Mouse (Mus musculus): ENCODE measurements at regions not wholly inside any gene's neighbourhood (a gene's known extent, or its start where the extent isn't known, plus 50 kb on each side); places are given as distances from the start of the nearest gene placed in this dataset. TPM values are rescaled to one million over a fixed set of nuclear protein-coding genes. Genes with fewer than 3 reads are reported as not detected.

DNA sequence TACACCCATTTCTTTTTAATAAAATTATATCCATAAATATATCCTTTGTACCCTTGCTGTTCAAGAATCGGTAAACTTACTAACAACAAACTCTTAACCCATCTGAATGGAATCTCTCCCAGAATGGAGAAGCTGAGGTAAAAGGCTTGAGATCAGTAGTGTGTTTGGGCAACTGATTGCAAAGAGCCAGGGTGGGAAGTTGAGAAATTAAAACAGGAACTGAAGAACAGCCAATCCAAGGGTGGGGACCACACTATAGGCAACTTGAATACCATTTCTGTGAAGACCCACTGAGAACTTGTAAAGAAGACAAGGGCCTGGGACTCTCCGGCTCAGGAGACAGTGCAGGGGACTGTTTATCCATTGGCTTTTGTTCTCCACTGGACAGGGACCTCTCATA, 72.2 kb upstream of the Mocs2 start:
- H3K4me1 ChIP-seq (replicated peaks; ENCODE audit: control insufficient read depth, insufficient read depth, low read length): no peaks in the 10 kb centered on the region
- ATAC-seq (replicated peaks; ENCODE audit: low FRiP score, low TSS enrichment, low read depth) (no peak), DNase-seq (ENCODE audit: low spot score) (no peak)
- 91% methylated on average over 2 of the region's 2 CpGs for WGBS
- H3K36me3 ChIP-seq (ENCODE audit: control insufficient read depth, insufficient read depth, low read length): no peaks in the 10 kb centered on the region
- H3K9me3 ChIP-seq (ENCODE audit: control insufficient read depth, low read length): no peaks in the 10 kb centered on the region
- H3K27ac ChIP-seq (ENCODE audit: low read depth): no peak overlapping the region
- no peak overlapping the region for H3K9ac ChIP-seq (ENCODE audit: low read length)
- no peak overlapping the region for H3K4me3 ChIP-seq (ENCODE audit: low read depth, low read length)
- no peaks in the 10 kb centered on the region for H3K27me3 ChIP-seq (replicated peaks; ENCODE audit: control insufficient read depth, insufficient read depth, low read length)
- H3K4me2 ChIP-seq (ENCODE audit: low read length): no peak overlapping the region

GRCm38 (mm10) chr13:114757459-114757858, 60.6 kb upstream of the Mocs2 start:
- ATAC-seq (replicated peaks; ENCODE audit: low FRiP score, low TSS enrichment, low read depth) (no peak), DNase-seq (ENCODE audit: low spot score) (no peak)
- no peak overlapping the region for H3K4me3 ChIP-seq (ENCODE audit: low read depth, low read length)

DNA sequence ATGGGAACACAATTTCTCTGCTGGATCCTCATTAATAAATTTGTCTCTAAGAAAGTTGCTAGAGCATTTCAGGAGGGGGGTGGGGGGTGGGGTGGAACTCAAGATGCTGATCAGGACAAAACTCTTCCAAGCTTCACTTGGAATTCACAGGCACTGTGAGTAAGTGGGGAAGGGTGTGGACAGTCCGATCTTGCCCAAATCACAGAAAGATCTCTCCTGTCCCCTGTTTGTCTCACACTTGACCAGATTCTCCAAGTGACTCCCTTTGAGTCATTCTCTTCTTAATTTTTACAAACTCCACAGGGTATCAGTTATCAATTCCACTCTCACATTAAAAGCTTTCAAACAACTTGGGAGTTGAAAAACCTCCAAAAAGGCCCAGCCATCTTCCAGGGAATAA, 58.1 kb upstream of the Mocs2 start:
- Histone ChIP-seq H3K27me3 (replicated peaks; ENCODE audit: control insufficient read depth, insufficient read depth, low read length) (no peaks in the 10 kb centered on the region), H3K9ac (ENCODE audit: low read length) (no peak overlapping the region), H3K4me2 (ENCODE audit: low read length) (no peak overlapping the region), H3K4me3 (ENCODE audit: low read depth, low read length) (no peak overlapping the region), H3K4me1 (replicated peaks; ENCODE audit: control insufficient read depth, insufficient read depth, low read length) (no peaks in the 10 kb centered on the region), H3K27ac (ENCODE audit: low read depth) (no peak overlapping the region), H3K9me3 (ENCODE audit: control insufficient read depth, low read length) (no peaks in the 10 kb centered on the region), H3K36me3 (ENCODE audit: control insufficient read depth, insufficient read depth, low read length) (no peaks in the 10 kb centered on the region)
- no peak for DNase-seq (ENCODE audit: low spot score)
- ATAC-seq (replicated peaks; ENCODE audit: low FRiP score, low TSS enrichment, low read depth): no peak
- 80% methylated on average over 1 of the region's 1 CpGs for WGBS

More at GRCm38 (mm10) chr13:114757459-114757858, 60.6 kb upstream of the Mocs2 start:
- Histone ChIP-seq H3K36me3 (ENCODE audit: control insufficient read depth, insufficient read depth, low read length) (no peaks in the 10 kb centered on the region), H3K4me1 (replicated peaks; ENCODE audit: control insufficient read depth, insufficient read depth, low read length) (no peaks in the 10 kb centered on the region), H3K4me2 (ENCODE audit: low read length) (no peak overlapping the region), H3K27me3 (replicated peaks; ENCODE audit: control insufficient read depth, insufficient read depth, low read length) (no peaks in the 10 kb centered on the region), H3K9me3 (ENCODE audit: control insufficient read depth, low read length) (no peaks in the 10 kb centered on the region), H3K27ac (ENCODE audit: low read depth) (no peak overlapping the region), H3K9ac (ENCODE audit: low read length) (no peak overlapping the region)

GRCm38 (mm10) chr13:114760901-114761300, 57.1 kb upstream of the Mocs2 start:
- Histone ChIP-seq H3K36me3 (ENCODE audit: control insufficient read depth, insufficient read depth, low read length) (no peaks in the 10 kb centered on the region), H3K4me2 (ENCODE audit: low read length) (no peak overlapping the region), H3K4me1 (replicated peaks; ENCODE audit: control insufficient read depth, insufficient read depth, low read length) (no peaks in the 10 kb centered on the region), H3K4me3 (ENCODE audit: low read depth, low read length) (no peak overlapping the region), H3K9me3 (ENCODE audit: control insufficient read depth, low read length) (no peaks in the 10 kb centered on the region), H3K27me3 (replicated peaks; ENCODE audit: control insufficient read depth, insufficient read depth, low read length) (no peaks in the 10 kb centered on the region), H3K9ac (ENCODE audit: low read length) (no peak overlapping the region), H3K27ac (ENCODE audit: low read depth) (no peak overlapping the region)
- WGBS: 89% methylated on average over 3 of the region's 3 CpGs
- ATAC-seq (replicated peaks; ENCODE audit: low FRiP score, low TSS enrichment, low read depth) (no peak), DNase-seq (ENCODE audit: low spot score) (no peak)

Small RNA genes lying in the stretch of these regions (microRNA-seq; reads per million reads assigned to microRNA genes)
- gene Gm25950: not detected

Data from intestine, embryonic 14.5 days (tissue).